Mouse (Mus musculus): Measurements from ENCODE around the gene Aqp9.

DNA sequence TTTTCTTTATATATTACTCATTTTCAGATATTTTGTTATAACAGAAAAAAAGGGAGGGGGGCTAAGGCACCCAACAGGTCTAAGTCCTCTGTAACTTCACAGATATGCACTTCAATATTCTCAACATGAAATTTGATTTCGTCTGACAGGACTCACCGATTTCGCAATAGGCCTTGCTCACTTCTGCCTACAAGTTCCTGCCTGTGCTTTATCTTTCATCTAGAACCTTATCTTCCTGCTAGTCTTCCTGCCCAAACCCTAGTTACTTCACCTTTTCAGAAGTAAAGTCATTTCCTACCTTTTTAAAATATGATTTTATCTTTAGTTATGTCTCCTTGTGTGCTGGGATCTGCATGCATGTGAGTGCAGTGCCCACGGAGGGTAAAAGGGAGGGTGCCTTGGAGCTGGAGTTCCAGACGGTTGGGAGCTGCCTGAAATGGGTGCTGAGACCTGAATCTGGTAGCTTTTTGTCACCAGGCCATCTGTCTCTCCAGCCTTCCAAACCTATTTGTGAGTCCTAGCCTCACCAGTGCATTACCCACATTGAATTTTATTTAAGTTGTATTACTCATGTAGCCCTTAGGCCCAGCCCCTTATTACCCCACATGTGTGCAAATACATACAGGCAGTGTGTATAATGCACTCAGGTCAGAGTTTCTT is 6.0 kb upstream of the Aqp9 start:
- TF ChIP-seq CTCF (IDR thresholded peaks at IDR 0.05; ENCODE audit: control insufficient read depth, insufficient read depth, insufficient read length) (no peak), USF1 (IDR thresholded peaks at IDR 0.05; ENCODE audit: low read depth) (no peak)
